ENCODE assay signal across 9 mouse cellular contexts in the genomic region with DNA sequence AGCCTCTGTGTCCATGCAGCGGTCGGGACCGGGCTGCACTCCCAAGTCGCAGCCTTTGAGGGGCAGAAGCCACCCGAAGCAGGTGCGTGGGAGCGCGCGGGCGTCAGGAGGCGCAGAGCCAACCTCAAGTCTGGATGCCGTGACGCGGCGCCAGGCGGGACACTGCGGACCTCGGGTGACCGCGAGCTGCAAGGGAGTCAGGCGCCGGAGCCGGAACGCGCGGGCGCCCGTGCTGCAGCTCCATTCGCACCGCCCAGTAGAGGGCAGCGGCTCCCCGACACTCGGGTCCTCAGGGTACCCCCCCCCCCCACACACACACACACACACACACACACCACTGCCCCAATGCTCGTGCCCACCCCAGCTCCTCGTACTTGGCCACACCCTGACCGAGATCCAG. TPM values are rescaled to one million over a fixed set of nuclear protein-coding genes. Genes with fewer than 3 reads are reported as not detected.
A peak's percentile ranks its signal among the peaks of the same experiment; 100 is the strongest.
DNase-seq lines count a peak whose midpoint lies in the region; ATAC-seq lines count a peak whose summit lies in the region.
"Had no signal": no experiment of that assay in that cellular context is flagged by ENCODE, and none has a peak within 500 bp of the region (broad histone marks: within the 10 kb centered on the region; RNA-seq: fewer than 3 reads in every experiment).

No protein-coding gene starts in this region.

- peak; percentile 69 for DNase-seq in layer of hippocampus, adult 11-12 months (ENCODE audit: low spot score)
- DNase-seq in layer of hippocampus, adult 9-10 months (ENCODE audit: low spot score) = no peak
- peak; percentile 71 for DNase-seq in embryonic facial prominence, embryonic 14.5 days (ENCODE audit: low spot score)
- DNase-seq in liver, embryonic 13.5 days = peak; percentile 43
- DNase-seq in natural killer cell, adult 2 months (ENCODE audit: low spot score in 2 of 2) = peak; percentile 67 to 73

- H3K9me3 ChIP-seq in embryonic facial prominence, embryonic 14.5 days (ENCODE audit: control insufficient read depth, low read length) = no peaks in the 10 kb centered on the region
- H3K9me3 ChIP-seq in heart, embryonic 12.5 days (replicated peaks) = no peaks in the 10 kb centered on the region
- no peaks in the 10 kb centered on the region for H3K9me3 ChIP-seq in kidney, embryonic 16.5 days (ENCODE audit: low read length)
- H3K9me3 ChIP-seq in liver, embryonic 13.5 days (replicated peaks) = no peaks in the 10 kb centered on the region
- H3K9me3 ChIP-seq in stomach, embryonic 14.5 days (ENCODE audit: control insufficient read depth, low read depth, low read length) = no peaks in the 10 kb centered on the region

- 0% methylated on average over 16 of the region's 36 CpGs for WGBS in embryonic facial prominence, embryonic 14.5 days
- WGBS in heart, embryonic 12.5 days = under 1% methylated on average over 33 of the region's 36 CpGs
- WGBS in kidney, embryonic 16.5 days = under 1% methylated on average over 33 of the region's 36 CpGs
- WGBS in liver, embryonic 13.5 days (ENCODE audit: insufficient replicate concordance) = under 1% methylated on average over 30 of the region's 36 CpGs
- WGBS in stomach, embryonic 14.5 days = 0% methylated on average over 33 of the region's 36 CpGs

- H3K27me3 ChIP-seq in embryonic facial prominence, embryonic 14.5 days (replicated peaks; ENCODE audit: control insufficient read depth, insufficient read depth, low read length) = peaks cover 61% of the 10 kb centered on the region
- peaks cover 25% of the 10 kb centered on the region for H3K27me3 ChIP-seq in heart, embryonic 12.5 days (replicated peaks)
- H3K27me3 ChIP-seq in kidney, embryonic 16.5 days (ENCODE audit: insufficient read depth, low read length) = peaks cover 8% of the 10 kb centered on the region
- H3K27me3 ChIP-seq in liver, embryonic 13.5 days = peaks cover 53% of the 10 kb centered on the region
- H3K27me3 ChIP-seq in stomach, embryonic 14.5 days (ENCODE audit: control insufficient read depth, insufficient read depth, low read length) = 0 out of 2 replicates have a peak, but pooled peaks cover 2% of the 10 kb centered on the region

- H3K27ac ChIP-seq in embryonic facial prominence, embryonic 14.5 days (replicated peaks; ENCODE audit: low read depth, low read length) = no peak overlapping the region
- no peak overlapping the region for H3K27ac ChIP-seq in heart, embryonic 12.5 days (ENCODE audit: poor library complexity, severe bottlenecking)
- no peak overlapping the region for H3K27ac ChIP-seq in kidney, embryonic 16.5 days (ENCODE audit: low read length)
- no peak overlapping the region for H3K27ac ChIP-seq in liver, embryonic 13.5 days
- H3K27ac ChIP-seq in stomach, embryonic 14.5 days (ENCODE audit: low read length) = no peak overlapping the region

- no peaks in the 10 kb centered on the region for H3K36me3 ChIP-seq in embryonic facial prominence, embryonic 14.5 days (ENCODE audit: control insufficient read depth, insufficient read depth, low read length)
- H3K36me3 ChIP-seq in heart, embryonic 12.5 days = no peaks in the 10 kb centered on the region
- no peaks in the 10 kb centered on the region for H3K36me3 ChIP-seq in kidney, embryonic 16.5 days (ENCODE audit: insufficient read depth, low read length)
- no peaks in the 10 kb centered on the region for H3K36me3 ChIP-seq in liver, embryonic 13.5 days
- H3K36me3 ChIP-seq in stomach, embryonic 14.5 days (ENCODE audit: control insufficient read depth, insufficient read depth, low read length) = no peaks in the 10 kb centered on the region
- H3K36me3 ChIP-seq: G1E had no signal

- H3K4me1 ChIP-seq in embryonic facial prominence, embryonic 14.5 days (ENCODE audit: control insufficient read depth, insufficient read depth, low read length) = peaks cover 26% of the 10 kb centered on the region
- peaks cover 15% of the 10 kb centered on the region for H3K4me1 ChIP-seq in heart, embryonic 12.5 days (replicated peaks)
- peaks cover 19% of the 10 kb centered on the region for H3K4me1 ChIP-seq in kidney, embryonic 16.5 days (ENCODE audit: insufficient read depth, low read length)
- peaks cover 37% of the 10 kb centered on the region for H3K4me1 ChIP-seq in liver, embryonic 13.5 days (replicated peaks)
- peaks cover 19% of the 10 kb centered on the region; the same call in 1 of the 2 replicates for H3K4me1 ChIP-seq in stomach, embryonic 14.5 days (ENCODE audit: control insufficient read depth, insufficient read depth, low read length)

- H3K4me2 ChIP-seq in embryonic facial prominence, embryonic 14.5 days (ENCODE audit: low read depth, low read length) = peak overlapping the region; percentile 99
- H3K4me2 ChIP-seq in heart, embryonic 12.5 days = peak overlapping the region; percentile 97
- peak overlapping the region; percentile 78 for H3K4me2 ChIP-seq in kidney, embryonic 16.5 days (replicated peaks; ENCODE audit: low read depth, low read length)
- peak overlapping the region; percentile 99 for H3K4me2 ChIP-seq in liver, embryonic 13.5 days
- H3K4me2 ChIP-seq in stomach, embryonic 14.5 days (replicated peaks; ENCODE audit: low read depth, low read length) = peak overlapping the region; percentile 92

- no peak for ATAC-seq in embryonic facial prominence, embryonic 14.5 days (ENCODE audit: low read depth)
- no peak; the same call in 1 of the 2 replicates for ATAC-seq in heart, embryonic 12.5 days (ENCODE audit: insufficient number of reproducible peaks, low FRiP score)
- ATAC-seq in kidney, embryonic 16.5 days (ENCODE audit: low FRiP score, low TSS enrichment) = 0 out of 2 replicates have a peak, but pooled peaks have one; percentile 7
- no peak for ATAC-seq in liver, embryonic 13.5 days (ENCODE audit: low read depth)
- no peak; the same call in 1 of the 2 replicates for ATAC-seq in stomach, embryonic 14.5 days (ENCODE audit: insufficient number of reproducible peaks, insufficient read depth, low FRiP score, low read depth)

- peak overlapping the region; percentile 88 for H3K4me3 ChIP-seq in embryonic facial prominence, embryonic 14.5 days (ENCODE audit: low read depth, low read length)
- H3K4me3 ChIP-seq in heart, embryonic 12.5 days = peak overlapping the region; percentile 85
- H3K4me3 ChIP-seq in kidney, embryonic 16.5 days (ENCODE audit: low read length) = peak overlapping the region; percentile 99
- peak overlapping the region; percentile 94 for H3K4me3 ChIP-seq in liver, embryonic 13.5 days (replicated peaks)
- peak overlapping the region; percentile 99 for H3K4me3 ChIP-seq in stomach, embryonic 14.5 days (ENCODE audit: low read depth, low read length)

- H3K9ac ChIP-seq in embryonic facial prominence, embryonic 14.5 days (ENCODE audit: low read depth, low read length) = peak overlapping the region; percentile 46; the same call in 1 of the 2 replicates
- peak overlapping the region; percentile 61 for H3K9ac ChIP-seq in heart, embryonic 12.5 days
- H3K9ac ChIP-seq in kidney, embryonic 16.5 days (replicated peaks; ENCODE audit: low read length) = peak overlapping the region; percentile 97
- peak overlapping the region; percentile 84 for H3K9ac ChIP-seq in liver, embryonic 13.5 days
- 0 out of 2 replicates have a peak overlapping the region, but pooled peaks have one; percentile 25 for H3K9ac ChIP-seq in stomach, embryonic 14.5 days (replicated peaks; ENCODE audit: low read depth, low read length)

RNA-seq across cellular contexts. Expression of gene Cux1, which starts 1.5 kb away (rescaled TPM):
- 60.6 and 65.5 TPM in 2 replicates for polyA plus RNA-seq in embryonic facial prominence, embryonic 14.5 days (2014; fragmentation: Nextera tagmentation; extraction: Ambion mirVana)
- 81.0 and 85.4 TPM in 2 replicates for polyA plus RNA-seq in heart, embryonic 12.5 days (2016; fragmentation: Nextera tagmentation; extraction: Ambion mirVana)
- 110 and 123 TPM in 2 replicates for polyA plus RNA-seq in kidney, embryonic 16.5 days (2015; fragmentation: Nextera tagmentation; extraction: Ambion mirVana)
- 16.6 and 20.5 TPM in 2 replicates for polyA plus RNA-seq in liver, embryonic 13.5 days (2015; fragmentation: Nextera tagmentation; extraction: Ambion mirVana)
- polyA plus RNA-seq in stomach, embryonic 14.5 days (2014; fragmentation: Nextera tagmentation; extraction: Ambion mirVana) = 92.8 and 93.1 TPM in 2 replicates

Comparison
In these comparisons a context has a peak if more than half of its experiments do, and no peak if none do; other contexts are left out.
1. H3K9ac ChIP-seq: peak in every context shown above with its lines; median percentile 97 in kidney, embryonic 16.5 days; 84 in liver, embryonic 13.5 days; 61 in heart, embryonic 12.5 days; 46 in embryonic facial prominence, embryonic 14.5 days; 25 in stomach, embryonic 14.5 days.